Mouse (Mus musculus) cerebellum, adult 11 months (tissue): ENCODE results near the gene Inf2.

Experiments used
- DNase-seq: peaks from one replicate; pipeline ENCODE4 v3.0.0; 2022

Gene Inf2

GRCm38 (mm10) chr12:112661851-112662250 is 73.3 kb downstream of the Inf2 start:
- DNase-seq, result no peak

GRCm38 (mm10) chr12:112663303-112663702 is 74.7 kb downstream of the Inf2 start:
- DNase-seq, result no peak

DNA sequence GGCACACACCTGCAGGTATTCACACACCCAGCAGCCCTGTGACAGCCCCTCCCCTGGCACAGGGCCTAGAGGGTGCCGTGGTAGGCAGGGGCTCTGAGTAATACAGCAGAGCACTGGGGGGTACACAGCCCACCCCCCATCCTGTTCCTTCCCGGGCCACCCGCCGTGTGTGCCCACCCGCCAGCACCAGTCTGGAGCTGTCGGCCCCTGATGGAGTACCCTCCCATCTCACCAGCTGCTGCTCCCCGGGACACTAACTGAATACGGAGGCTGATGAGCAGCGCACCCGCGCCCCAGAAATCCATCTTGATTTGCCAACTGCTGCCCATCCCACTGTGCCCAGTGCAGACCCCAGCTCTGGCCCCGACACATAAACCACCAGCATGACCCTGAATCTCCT is 75.1 kb downstream of the Inf2 start:
- no peak for DNase-seq

- no peak for DNase-seq
Measured at GRCm38 (mm10) chr12:112664124-112664523, 75.5 kb downstream of the Inf2 start.

DNA sequence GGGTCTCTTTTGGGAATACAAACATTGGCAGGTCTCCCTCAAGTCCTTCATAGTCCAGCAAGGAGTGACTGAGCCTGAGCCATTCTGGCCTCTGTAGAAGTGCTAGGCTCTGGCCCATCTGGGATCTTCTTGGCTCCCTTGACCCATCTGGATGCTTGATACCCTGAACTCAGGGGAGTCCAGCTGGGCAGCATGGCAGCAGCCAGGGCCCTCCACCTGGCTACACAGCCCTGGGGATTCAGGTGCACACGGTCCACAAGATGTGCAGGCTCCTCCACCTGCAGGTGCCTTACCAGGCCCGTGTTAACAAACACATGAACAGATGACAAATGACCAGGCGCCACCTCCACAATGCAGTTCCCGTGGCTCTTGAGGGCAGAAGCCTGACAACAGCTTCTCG is 76.1 kb downstream of the Inf2 start:
- no peak for DNase-seq
